ENCODE assay signal across 8 mouse cellular contexts in genomic region chr12:100724182-100724581, GRCm38 (mm10). TPM values are rescaled to one million over a fixed set of nuclear protein-coding genes. Genes with fewer than 3 reads are reported as not detected.
DNase-seq lines count a peak whose midpoint lies in the region; ATAC-seq lines count a peak whose summit lies in the region.

No protein-coding gene starts in this region.

- H3K9me3 ChIP-seq in hindbrain, embryonic 14.5 days (ENCODE audit: control insufficient read depth, low read length) = no peaks in the 10 kb centered on the region
- 0 out of 2 replicates have a peak, but pooled peaks cover 2% of the 10 kb centered on the region for H3K9me3 ChIP-seq in midbrain, embryonic 10.5 days (replicated peaks)

- H3K4me1 ChIP-seq in hindbrain, embryonic 14.5 days (replicated peaks; ENCODE audit: control insufficient read depth, insufficient read depth, low read length) = peaks cover 16% of the 10 kb centered on the region
- H3K4me1 ChIP-seq in midbrain, embryonic 10.5 days = peaks cover 16% of the 10 kb centered on the region

- peak overlapping the region; percentile 79 for H3K4me2 ChIP-seq in hindbrain, embryonic 14.5 days (replicated peaks)

- DNase-seq in kidney, adult 9 months = peak; percentile 18
- no peak for DNase-seq in kidney, postnatal 25 days
- peak; percentile 38 for DNase-seq in Muller cell, postnatal 12 days (ENCODE audit: inconsistent ontology term)
- peak; percentile 25 for DNase-seq in hindbrain, embryonic 14.5 days (ENCODE audit: low spot score)
- no peak for DNase-seq in midbrain, embryonic 10.5 days (ENCODE audit: low spot score)
- DNase-seq in urinary bladder, postnatal 25 days (ENCODE audit: low spot score) = no peak
- DNase-seq in urinary bladder, adult 18-20 months (ENCODE audit: low spot score in 2 of 2) = no peak
- DNase-seq in spleen, adult 12 weeks (ENCODE audit: low spot score) = no peak

- peak overlapping the region; percentile 92 for H3K27ac ChIP-seq in hindbrain, embryonic 14.5 days
- peak overlapping the region; percentile 92 for H3K27ac ChIP-seq in midbrain, embryonic 10.5 days (replicated peaks)

- peak overlapping the region; percentile 63 for H3K4me3 ChIP-seq in hindbrain, embryonic 14.5 days (replicated peaks; ENCODE audit: low read length)
- peak overlapping the region; percentile 73 for H3K4me3 ChIP-seq in midbrain, embryonic 10.5 days

- WGBS in hindbrain, embryonic 14.5 days = 1% methylated on average over 8 of the region's 8 CpGs
- WGBS in midbrain, embryonic 10.5 days = 5% methylated on average over 8 of the region's 8 CpGs

- H3K27me3 ChIP-seq in hindbrain, embryonic 14.5 days (ENCODE audit: control insufficient read depth, insufficient read depth, low read length) = no peaks in the 10 kb centered on the region
- no peaks in the 10 kb centered on the region for H3K27me3 ChIP-seq in midbrain, embryonic 10.5 days (ENCODE audit: low read depth, poor library complexity, severe bottlenecking)

- ATAC-seq in hindbrain, embryonic 14.5 days (ENCODE audit: low FRiP score) = no peak

- peak overlapping the region; percentile 71 for H3K9ac ChIP-seq in hindbrain, embryonic 14.5 days

- no peaks in the 10 kb centered on the region for H3K36me3 ChIP-seq in hindbrain, embryonic 14.5 days (replicated peaks; ENCODE audit: control insufficient read depth, insufficient read depth)
- H3K36me3 ChIP-seq in midbrain, embryonic 10.5 days = no peaks in the 10 kb centered on the region

RNA-seq across cellular contexts. Expression of gene Rps6ka5, which starts 2.6 kb away (rescaled TPM):
- polyA plus RNA-seq in hindbrain, embryonic 14.5 days (2014; fragmentation: Nextera tagmentation; extraction: Ambion mirVana) = 6.3 and 7.2 TPM in 2 replicates
- 2.4 and 2.9 TPM in 2 replicates for polyA plus RNA-seq in midbrain, embryonic 10.5 days (2016; fragmentation: Nextera tagmentation; extraction: Ambion mirVana)

RNA-seq across cellular contexts. Expression of gene Dglucy, which starts 54.7 kb away (rescaled TPM):
- 3.2 and 3.6 TPM in 2 replicates for polyA plus RNA-seq in hindbrain, embryonic 14.5 days (2014; fragmentation: Nextera tagmentation; extraction: Ambion mirVana)
- polyA plus RNA-seq in midbrain, embryonic 10.5 days (2016; fragmentation: Nextera tagmentation; extraction: Ambion mirVana) = 0.06 and 0.10 TPM in 2 replicates

Comparison
In these comparisons a context has a peak if more than half of its experiments do, and no peak if none do; other contexts are left out.
1. DNase-seq: peak in kidney, adult 9 months (single experiment), Muller cell, postnatal 12 days (single experiment) and hindbrain, embryonic 14.5 days (single experiment); none in kidney, postnatal 25 days (0 of 2), midbrain, embryonic 10.5 days (single experiment), urinary bladder, postnatal 25 days (single experiment), urinary bladder, adult 18-20 months (0 of 2) and spleen, adult 12 weeks (single experiment).